Mouse (Mus musculus): Measurements from ENCODE around the gene Kif5a.
"Not testable (repeated sequence)": the region's sequence is repeated elsewhere in the genome, so short reads cannot be mapped to it uniquely, and the experiment has no call there.

The Kif5a gene

GRCm38 (mm10) chr10:127262548-127263398 lies at the start of gene Kif5a:
TSS of gene Kif5a (minus strand) at chr10:127263348.
- peak; percentile 54 for DNase-seq (ENCODE audit: low read depth, low spot score)

- no peak for DNase-seq (ENCODE audit: low read depth, low spot score)
Measured at GRCm38 (mm10) chr10:127312858-127313257, 49.7 kb upstream of the Kif5a start.

GRCm38 (mm10) chr10:127312356-127312676 lies 49.2 kb upstream of the Kif5a start:
- peak; percentile 97 for DNase-seq (ENCODE audit: low read depth, low spot score)

GRCm38 (mm10) chr10:127311476-127312355 lies 48.6 kb upstream of the Kif5a start, which contains the start of gene Mars:
TSS of gene Mars (minus strand) at chr10:127311786.
- DNase-seq (ENCODE audit: low read depth, low spot score): peak; percentile 98

- no peak for DNase-seq (ENCODE audit: low read depth, low spot score)
Measured at GRCm38 (mm10) chr10:127310523-127311475, 47.7 kb upstream of the Kif5a start.

- not testable (repeated sequence) for DNase-seq (ENCODE audit: low read depth, low spot score)
Measured at GRCm38 (mm10) chr10:127309167-127309566, 46.0 kb upstream of the Kif5a start.

- DNase-seq (ENCODE audit: low read depth, low spot score): no peak
Measured at GRCm38 (mm10) chr10:127303136-127303535, 40.0 kb upstream of the Kif5a start.

GRCm38 (mm10) chr10:127300361-127300760 lies 37.2 kb upstream of the Kif5a start:
- no peak for DNase-seq (ENCODE audit: low read depth, low spot score)

GRCm38 (mm10) chr10:127297015-127297871 lies 34.1 kb upstream of the Kif5a start:
- DNase-seq (ENCODE audit: low read depth, low spot score): no peak

GRCm38 (mm10) chr10:127295986-127296794 lies 33.0 kb upstream of the Kif5a start:
- no peak for DNase-seq (ENCODE audit: low read depth, low spot score)

GRCm38 (mm10) chr10:127294895-127295510 lies 31.9 kb upstream of the Kif5a start:
- DNase-seq (ENCODE audit: low read depth, low spot score): no peak

- no peak for DNase-seq (ENCODE audit: low read depth, low spot score)
Measured at GRCm38 (mm10) chr10:127293590-127294113, 30.5 kb upstream of the Kif5a start.

- no peak for DNase-seq (ENCODE audit: low read depth, low spot score)
Measured at GRCm38 (mm10) chr10:127292987-127293538, 29.9 kb upstream of the Kif5a start.

GRCm38 (mm10) chr10:127291881-127292638 lies 28.9 kb upstream of the Kif5a start:
- DNase-seq (ENCODE audit: low read depth, low spot score): no peak

GRCm38 (mm10) chr10:127290930-127291880 lies 28.1 kb upstream of the Kif5a start:
- DNase-seq (ENCODE audit: low read depth, low spot score): peak; percentile 49

GRCm38 (mm10) chr10:127290307-127290929 lies 27.3 kb upstream of the Kif5a start:
- peak; percentile 100 for DNase-seq (ENCODE audit: low read depth, low spot score)
